Mouse (Mus musculus): ENCODE measurements at regions not wholly inside any gene's neighbourhood (a gene's known extent, or its start where the extent isn't known, plus 50 kb on each side); places are given as distances from the start of the nearest gene placed in this dataset.

DNA sequence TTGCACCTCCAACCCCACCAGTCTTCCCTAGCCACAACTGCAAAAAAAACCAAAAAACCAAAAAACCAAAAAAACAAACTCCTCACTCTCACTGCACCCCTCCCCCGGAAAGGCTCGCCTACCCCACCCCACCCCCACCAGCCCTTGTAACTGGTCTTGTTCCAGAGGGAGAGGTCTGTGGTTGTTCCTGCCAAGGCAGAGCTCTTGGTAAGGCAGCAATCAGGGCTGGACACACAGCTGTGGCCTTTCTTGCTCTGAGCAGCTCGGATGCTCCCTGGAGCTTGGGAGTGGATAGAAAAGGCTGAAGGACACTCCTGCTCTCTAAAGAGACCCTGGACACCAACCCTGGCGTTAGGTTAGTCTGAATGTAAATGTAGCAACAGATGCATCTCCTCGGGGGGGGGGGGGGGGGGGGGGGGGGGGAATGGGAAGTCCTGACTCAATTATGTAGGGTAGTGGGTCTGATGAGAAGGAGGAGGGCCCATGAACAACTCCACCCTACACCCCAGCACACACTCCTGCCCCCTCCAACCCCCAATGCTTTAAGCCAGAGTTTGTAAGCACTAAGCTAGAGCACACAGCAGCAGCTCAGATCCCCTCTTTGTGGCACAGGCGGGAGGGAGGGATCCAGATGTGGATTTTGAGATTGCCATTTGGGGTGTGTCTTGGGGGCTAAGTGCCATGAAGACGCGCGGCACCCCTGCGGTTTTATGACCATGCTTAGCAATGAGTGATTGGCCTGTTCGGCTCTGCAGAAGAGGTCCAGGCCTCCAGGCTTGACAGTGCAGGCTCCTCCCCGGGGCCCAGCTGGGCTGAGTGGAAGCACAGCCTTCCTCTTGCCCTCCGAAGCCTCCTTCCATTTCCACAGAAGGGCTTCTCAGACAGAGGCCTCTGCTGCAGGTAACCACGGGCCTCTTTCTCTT lies 121.0 kb upstream of the Dynlrb2 start:
- no peaks in the 10 kb centered on the region for H3K79me2 ChIP-seq (ENCODE audit: control insufficient read depth, insufficient read depth, low read length, poor library complexity)
- no peak overlapping the region for H3K27ac ChIP-seq (ENCODE audit: control insufficient read depth, low read depth, low read length)
- H3K27me3 ChIP-seq (ENCODE audit: control insufficient read depth in 1 of 2, insufficient read depth in 2 of 2, low read length in 2 of 2): no peaks in the 10 kb centered on the region
- H3K36me3 ChIP-seq (ENCODE audit: control insufficient read depth in 1 of 2, insufficient read depth in 2 of 2, low read length in 2 of 2): no peaks in the 10 kb centered on the region
- no peak for DNase-seq (ENCODE audit: low read depth, low spot score)
- H3K9ac ChIP-seq (ENCODE audit: control insufficient read depth, low read depth, low read length, poor library complexity, severe bottlenecking): no peak overlapping the region
- TF ChIP-seq ZNF384 (IDR thresholded peaks at IDR 0.05; ENCODE audit: low read depth, low read length) (no peak), NRF1 (IDR thresholded peaks at IDR 0.05; ENCODE audit: insufficient read depth, low read depth, low read length, poor library complexity, severe bottlenecking) (no peak), MYB (IDR thresholded peaks at IDR 0.05; ENCODE audit: low read depth, low read length) (no peak), POLR2A (IDR thresholded peaks at IDR 0.05; ENCODE audit: control insufficient read depth in 1 of 2, insufficient read depth in 1 of 2, low read depth in 1 of 2, low read length in 2 of 2, poor library complexity in 1 of 2) (no peak), POLR2AphosphoS5 (IDR thresholded peaks at IDR 0.05; ENCODE audit: borderline replicate concordance, low read depth, low read length) (no peak), KAT2A (conservative IDR thresholded peaks at IDR 0.05; ENCODE audit: low read depth, low read length) (no peak), CHD1 (IDR thresholded peaks at IDR 0.05; ENCODE audit: low read depth, low read length) (no peak), TBP (IDR thresholded peaks at IDR 0.05; ENCODE audit: low read depth, low read length) (no peak), CHD2 (IDR thresholded peaks at IDR 0.05; ENCODE audit: low read length) (no peak), MEF2A (IDR thresholded peaks at IDR 0.05; ENCODE audit: extremely low read depth, insufficient replicate concordance, low read depth, low read length, poor library complexity, severe bottlenecking) (no peak)
- no peaks in the 10 kb centered on the region for H3K9me3 ChIP-seq (replicated peaks; ENCODE audit: insufficient read depth, low read length)
- H3K4me1 ChIP-seq (ENCODE audit: control insufficient read depth in 1 of 2, insufficient read depth in 2 of 2, low read length in 2 of 2): no peaks in the 10 kb centered on the region
- H3K4me3 ChIP-seq (ENCODE audit: control insufficient read depth in 1 of 2, insufficient read depth in 1 of 2, low read depth in 2 of 2, low read length in 2 of 2): no peak overlapping the region

DNA sequence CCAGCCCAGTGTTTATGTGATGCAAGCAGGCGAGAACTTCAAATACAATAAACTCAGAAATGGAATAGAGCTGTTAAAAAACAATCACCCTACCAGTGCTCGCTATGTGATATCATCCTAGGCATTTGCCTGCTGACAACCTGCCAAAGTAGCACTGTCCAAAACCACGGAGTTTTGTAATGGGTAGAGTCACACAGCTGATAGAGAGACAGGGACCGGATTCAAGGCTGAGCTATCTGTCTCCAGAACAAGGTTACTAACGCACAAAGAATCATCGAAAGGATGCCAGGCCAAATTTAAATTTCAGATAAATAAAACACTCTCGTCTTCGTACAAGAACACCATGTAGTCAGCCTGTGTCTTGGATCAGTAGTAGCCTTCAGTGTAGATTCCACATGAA lies 121.7 kb upstream of the Dynlrb2 start:
- Histone ChIP-seq H3K27me3 (ENCODE audit: control insufficient read depth in 1 of 2, insufficient read depth in 2 of 2, low read length in 2 of 2) (no peaks in the 10 kb centered on the region), H3K4me3 (ENCODE audit: control insufficient read depth in 1 of 2, insufficient read depth in 1 of 2, low read depth in 2 of 2, low read length in 2 of 2) (no peak overlapping the region), H3K79me2 (ENCODE audit: control insufficient read depth, insufficient read depth, low read length, poor library complexity) (no peaks in the 10 kb centered on the region), H3K9ac (ENCODE audit: control insufficient read depth, low read depth, low read length, poor library complexity, severe bottlenecking) (no peak overlapping the region), H3K4me1 (ENCODE audit: control insufficient read depth in 1 of 2, insufficient read depth in 2 of 2, low read length in 2 of 2) (no peaks in the 10 kb centered on the region), H3K27ac (ENCODE audit: control insufficient read depth, low read depth, low read length) (no peak overlapping the region), H3K9me3 (replicated peaks; ENCODE audit: insufficient read depth, low read length) (no peaks in the 10 kb centered on the region), H3K36me3 (ENCODE audit: control insufficient read depth in 1 of 2, insufficient read depth in 2 of 2, low read length in 2 of 2) (no peaks in the 10 kb centered on the region)
- no peak for DNase-seq (ENCODE audit: low read depth, low spot score)
- TF ChIP-seq GABPA (IDR thresholded peaks at IDR 0.05; ENCODE audit: low read depth, low read length) (no peak), POLR2AphosphoS5 (IDR thresholded peaks at IDR 0.05; ENCODE audit: borderline replicate concordance, low read depth, low read length) (no peak)

DNA sequence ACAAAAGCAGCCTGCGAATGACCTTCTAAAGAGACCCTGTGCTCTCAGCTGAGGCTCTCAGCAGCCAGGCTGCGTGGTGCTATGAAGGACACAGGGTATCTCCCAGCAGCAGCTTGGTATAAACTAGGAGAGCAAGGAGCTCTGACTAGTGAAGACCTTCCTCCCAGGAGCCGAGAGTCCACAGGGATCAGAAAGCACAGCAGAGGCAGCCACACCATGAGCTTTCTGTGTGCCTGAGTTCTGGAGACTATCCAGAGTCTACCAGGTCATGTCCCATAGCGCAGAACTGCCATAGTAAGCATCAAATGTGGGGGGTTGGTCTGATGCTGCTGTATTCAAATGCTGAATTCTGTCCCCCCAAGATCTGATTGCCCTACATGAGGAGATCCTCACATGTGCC lies 124.2 kb upstream of the Dynlrb2 start:
- TF ChIP-seq POLR2AphosphoS5 (IDR thresholded peaks at IDR 0.05; ENCODE audit: borderline replicate concordance, low read depth, low read length) (no peak), RCOR1 (IDR thresholded peaks at IDR 0.05; ENCODE audit: low read depth, low read length) (no peak), GATA1 (IDR thresholded peaks at IDR 0.05; ENCODE audit: low read depth, low read length) (no peak)

More for the DNA sequence above, 124.2 kb upstream of the Dynlrb2 start:
- Histone ChIP-seq H3K27me3 (ENCODE audit: control insufficient read depth in 1 of 2, insufficient read depth in 2 of 2, low read length in 2 of 2) (no peaks in the 10 kb centered on the region), H3K27ac (ENCODE audit: control insufficient read depth, low read depth, low read length) (no peak overlapping the region), H3K4me3 (ENCODE audit: control insufficient read depth in 1 of 2, insufficient read depth in 1 of 2, low read depth in 2 of 2, low read length in 2 of 2) (no peak overlapping the region), H3K79me2 (ENCODE audit: control insufficient read depth, insufficient read depth, low read length, poor library complexity) (no peaks in the 10 kb centered on the region), H3K4me1 (ENCODE audit: control insufficient read depth in 1 of 2, insufficient read depth in 2 of 2, low read length in 2 of 2) (no peaks in the 10 kb centered on the region), H3K36me3 (ENCODE audit: control insufficient read depth in 1 of 2, insufficient read depth in 2 of 2, low read length in 2 of 2) (no peaks in the 10 kb centered on the region), H3K9ac (ENCODE audit: control insufficient read depth, low read depth, low read length, poor library complexity, severe bottlenecking) (no peak overlapping the region), H3K9me3 (replicated peaks; ENCODE audit: insufficient read depth, low read length) (no peaks in the 10 kb centered on the region)
- DNase-seq (ENCODE audit: low read depth, low spot score): no peak

Measured in MEL (cell line).